Mouse (Mus musculus): ENCODE data around the gene Pax3. TPM values are rescaled to one million over a fixed set of nuclear protein-coding genes. Genes with fewer than 3 reads are reported as not detected.

The Pax3 gene
- total RNA-seq, 2 experiments from 2014 or later, result 0.06 TPM; not detected in 1

DNA sequence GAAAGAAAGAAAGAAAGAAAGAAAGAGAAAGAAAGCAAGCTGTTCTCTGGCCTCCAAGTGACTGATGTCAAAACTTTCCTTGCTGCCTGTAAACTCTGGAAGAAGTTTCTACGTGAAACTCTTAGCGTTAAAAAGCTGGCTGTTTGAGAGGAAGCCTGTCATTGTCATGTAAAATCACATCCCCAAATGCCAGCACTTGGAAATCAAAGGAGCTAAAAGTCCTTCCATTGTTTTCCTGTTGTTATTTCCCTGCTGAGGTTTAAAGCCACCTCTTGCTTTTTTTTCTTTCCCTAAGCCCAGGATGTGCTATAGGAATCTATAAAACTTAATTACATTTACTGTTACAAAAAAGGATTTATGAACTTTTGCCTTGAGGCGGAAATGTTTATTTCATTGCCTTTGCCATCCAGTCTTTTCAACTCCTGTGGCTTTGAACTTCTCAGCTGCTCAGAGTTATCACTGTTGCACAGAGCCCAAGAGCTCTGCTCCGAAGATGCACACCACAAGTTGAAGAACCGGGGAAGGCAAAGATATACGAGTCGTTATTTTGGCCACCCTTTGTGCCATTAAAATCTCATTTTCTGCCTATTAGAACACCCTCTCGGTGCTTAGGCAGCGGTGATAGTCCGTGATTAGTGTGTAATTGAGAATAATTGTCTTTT, 76.9 kb downstream of the Pax3 start:
- DNase-seq (ENCODE audit: low spot score), result no peak
- intact Hi-C loops (cut with DNase I), result no loop called here

DNA sequence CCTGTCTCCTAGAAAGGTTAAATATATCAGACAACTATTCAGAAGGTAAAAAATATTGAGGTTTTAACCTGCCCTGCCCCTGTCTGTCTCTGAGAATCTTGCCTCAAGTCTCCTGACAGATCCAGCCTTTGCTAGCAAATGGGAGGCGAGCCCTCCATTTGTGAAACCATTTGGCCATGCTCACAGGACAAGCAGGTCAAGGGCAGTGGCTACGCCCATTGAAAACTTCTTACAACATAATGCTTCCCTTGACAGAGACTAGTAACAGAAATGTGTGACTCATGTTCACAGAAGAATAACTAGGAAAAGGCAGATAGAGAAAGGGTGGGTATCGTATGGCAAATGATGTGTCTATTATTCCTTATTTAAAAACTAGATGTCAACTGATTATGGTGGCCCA, 80.9 kb downstream of the Pax3 start:
- intact Hi-C loops (cut with DNase I), result no loop called here
- DNase-seq (ENCODE audit: low spot score), result no peak

DNA sequence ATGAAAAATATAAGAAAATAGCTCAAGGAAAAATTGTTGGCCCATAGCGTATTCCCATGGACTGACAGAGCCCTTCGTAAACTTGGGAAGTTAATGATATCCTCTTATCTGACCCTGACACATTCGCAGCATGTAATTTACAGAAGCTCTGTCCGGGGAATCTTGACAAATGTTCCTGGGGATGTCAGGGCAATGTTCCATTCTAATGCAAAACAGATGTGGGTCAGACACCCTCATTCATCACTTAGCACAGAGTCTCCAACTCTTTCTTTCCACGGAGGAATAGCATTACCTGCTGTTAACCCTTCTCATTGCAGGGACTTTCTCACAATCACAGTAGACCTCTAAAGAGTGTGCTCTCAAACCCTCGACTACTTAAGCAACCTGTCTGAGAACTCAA, 86.6 kb downstream of the Pax3 start:
- no peak for DNase-seq (ENCODE audit: low spot score)
- intact Hi-C loops (cut with DNase I), result no loop called here

DNA sequence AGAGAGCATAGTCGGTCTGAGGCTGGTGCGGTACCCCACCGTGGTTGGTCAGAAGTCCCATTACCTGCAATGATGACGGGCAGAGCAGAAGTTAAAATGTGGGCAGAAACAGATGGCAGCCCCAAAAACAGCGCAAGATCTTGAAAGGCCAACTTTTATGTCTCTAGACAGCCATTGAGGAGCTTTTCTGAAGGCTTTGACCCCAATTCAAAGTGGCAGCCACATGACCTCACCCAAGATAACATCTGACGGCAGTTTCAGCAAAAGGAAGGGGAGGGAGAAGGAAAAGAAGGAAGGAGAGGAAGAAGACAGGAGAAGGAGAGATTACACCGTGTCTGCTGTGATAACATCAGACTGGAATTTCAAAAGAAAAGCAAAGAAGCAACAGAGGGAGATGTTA, 93.4 kb downstream of the Pax3 start:
- DNase-seq (ENCODE audit: low spot score), result no peak
- intact Hi-C loops (cut with DNase I), result no loop called here

DNA sequence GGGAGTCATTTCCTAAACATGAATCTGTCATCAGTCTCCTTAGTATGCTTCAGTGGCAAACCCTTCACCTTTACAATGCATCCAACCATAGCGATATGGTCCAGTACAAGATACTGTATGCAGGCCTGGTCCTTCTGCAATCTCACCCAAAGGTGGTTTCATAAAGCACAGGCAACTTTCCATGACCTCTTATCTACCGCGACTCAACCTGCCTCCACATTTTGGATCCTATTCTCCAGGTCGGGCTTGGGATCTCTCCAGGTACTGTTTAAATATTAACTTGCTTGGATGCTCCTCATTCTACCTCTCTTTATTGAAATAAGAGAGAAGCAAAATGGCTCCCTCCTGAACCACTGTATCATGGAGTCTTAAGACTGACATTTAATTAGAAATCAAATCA, 103.3 kb downstream of the Pax3 start:
- intact Hi-C loops (cut with DNase I), result no loop called here
- no peak for DNase-seq (ENCODE audit: low spot score)

DNA sequence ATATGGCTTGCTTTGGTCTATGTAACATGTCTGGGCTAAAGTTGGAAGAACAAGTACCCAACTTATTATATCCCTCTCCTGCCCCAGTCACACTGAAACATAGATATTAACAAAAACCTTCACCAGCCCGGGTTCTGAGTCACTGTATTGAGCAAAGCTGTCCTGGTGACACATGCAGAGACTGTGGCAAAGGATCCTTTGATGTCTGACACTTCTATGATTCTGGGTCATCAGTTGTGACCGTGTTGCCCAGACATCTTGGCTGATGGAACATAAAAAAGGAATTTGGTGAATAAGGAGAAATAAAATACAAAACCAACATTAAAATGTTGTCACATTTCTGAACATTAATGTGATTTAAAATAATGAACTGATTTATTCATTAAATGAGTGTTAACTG, 108.3 kb downstream of the Pax3 start:
- intact Hi-C loops (cut with DNase I), result no loop called here
- DNase-seq (ENCODE audit: low spot score), result no peak

DNA sequence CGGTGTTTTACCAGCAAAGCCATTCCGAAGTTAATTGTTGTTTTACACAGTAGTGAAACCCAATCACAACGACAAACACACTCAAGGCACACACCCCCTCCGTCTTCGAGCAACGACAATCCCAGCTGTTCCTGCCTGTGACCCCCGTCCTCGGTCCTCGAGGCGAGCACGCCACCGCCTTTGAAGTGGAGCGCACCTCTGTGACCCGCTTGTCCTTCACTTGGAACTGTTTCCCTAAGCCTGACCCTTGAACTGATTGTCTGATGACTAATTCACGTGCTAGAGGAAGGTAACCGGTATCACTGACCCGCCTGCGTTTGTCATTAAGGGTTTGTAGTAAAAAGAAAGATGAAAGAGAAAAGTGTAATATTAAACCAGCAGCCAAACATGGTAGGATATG, 115.2 kb downstream of the Pax3 start:
- no peak for DNase-seq (ENCODE audit: low spot score)
- intact Hi-C loops (cut with DNase I), result no loop called here

DNA sequence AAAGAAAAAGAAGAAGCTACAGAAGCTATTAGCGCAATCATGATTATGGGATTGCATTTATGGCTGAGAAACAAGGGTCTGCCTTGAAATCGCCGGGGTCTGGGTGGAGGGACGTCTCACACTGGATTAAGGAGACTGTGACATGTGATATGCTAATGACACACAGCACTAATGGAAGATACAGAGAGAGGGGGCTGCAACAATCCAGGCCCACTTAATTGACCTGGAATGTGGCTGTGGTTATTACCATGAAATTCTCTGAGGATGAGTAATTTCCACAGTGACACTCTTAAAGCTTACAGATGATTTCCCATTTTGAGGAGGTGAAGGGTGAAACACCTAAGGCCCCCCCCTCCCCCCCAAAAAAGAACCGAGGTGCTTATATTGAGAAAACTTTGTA, 136.1 kb downstream of the Pax3 start:
- intact Hi-C loops (cut with DNase I), result no loop called here

DNA sequence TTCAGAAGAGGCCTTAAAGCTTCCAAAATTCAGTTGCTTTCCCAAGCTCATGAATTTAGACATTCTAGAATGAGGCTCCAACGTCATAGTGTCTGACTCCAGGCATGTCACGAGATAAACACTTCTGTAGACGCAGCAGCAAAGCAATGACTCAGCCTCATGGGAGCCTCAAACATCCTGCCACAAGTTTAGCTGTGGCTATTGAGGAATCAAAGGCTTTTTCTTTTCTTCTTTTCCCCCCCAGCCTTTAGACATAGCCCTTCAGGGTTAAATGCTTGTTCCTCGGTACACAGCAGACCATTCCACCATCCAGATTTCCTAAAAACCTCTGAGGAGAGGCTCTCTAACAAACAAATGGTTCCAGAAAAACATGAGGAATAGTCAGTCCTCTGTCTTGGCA, 139.0 kb downstream of the Pax3 start:
- no peak for DNase-seq (ENCODE audit: low spot score)
- intact Hi-C loops (cut with DNase I), result no loop called here

More for the DNA sequence above, 136.1 kb downstream of the Pax3 start:
- no peak for DNase-seq (ENCODE audit: low spot score)

DNA sequence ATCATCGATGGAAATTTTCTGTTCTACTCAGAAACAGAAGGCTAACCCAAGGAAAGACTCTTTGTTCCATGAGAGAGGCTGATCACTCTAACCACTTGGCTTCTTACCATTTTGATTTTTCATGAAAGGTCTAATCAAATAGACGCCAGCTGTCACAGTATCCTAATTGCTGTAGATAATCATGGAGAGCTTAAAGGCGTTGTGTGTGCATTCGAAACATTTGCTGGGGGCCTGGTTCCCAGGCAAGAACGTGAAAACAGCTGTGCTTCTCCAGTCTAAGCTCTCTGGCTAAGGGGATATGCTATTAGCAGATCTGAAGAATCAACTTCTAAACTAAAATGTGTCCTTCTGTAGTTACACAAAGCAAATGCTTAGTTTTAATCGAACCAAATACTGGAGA, 143.3 kb downstream of the Pax3 start:
- no peak for DNase-seq (ENCODE audit: low spot score)
- intact Hi-C loops (cut with DNase I), result no loop called here

Other genes with a start within 250 kb of the Pax3 start
- not detected for gene Sgpp2, start 113.2 kb upstream of the Pax3 start, total RNA-seq (2021)

Measured in heart, postnatal 25 days (tissue).